Mouse (Mus musculus): ENCODE measurements around the gene Mrpl4.

DNA sequence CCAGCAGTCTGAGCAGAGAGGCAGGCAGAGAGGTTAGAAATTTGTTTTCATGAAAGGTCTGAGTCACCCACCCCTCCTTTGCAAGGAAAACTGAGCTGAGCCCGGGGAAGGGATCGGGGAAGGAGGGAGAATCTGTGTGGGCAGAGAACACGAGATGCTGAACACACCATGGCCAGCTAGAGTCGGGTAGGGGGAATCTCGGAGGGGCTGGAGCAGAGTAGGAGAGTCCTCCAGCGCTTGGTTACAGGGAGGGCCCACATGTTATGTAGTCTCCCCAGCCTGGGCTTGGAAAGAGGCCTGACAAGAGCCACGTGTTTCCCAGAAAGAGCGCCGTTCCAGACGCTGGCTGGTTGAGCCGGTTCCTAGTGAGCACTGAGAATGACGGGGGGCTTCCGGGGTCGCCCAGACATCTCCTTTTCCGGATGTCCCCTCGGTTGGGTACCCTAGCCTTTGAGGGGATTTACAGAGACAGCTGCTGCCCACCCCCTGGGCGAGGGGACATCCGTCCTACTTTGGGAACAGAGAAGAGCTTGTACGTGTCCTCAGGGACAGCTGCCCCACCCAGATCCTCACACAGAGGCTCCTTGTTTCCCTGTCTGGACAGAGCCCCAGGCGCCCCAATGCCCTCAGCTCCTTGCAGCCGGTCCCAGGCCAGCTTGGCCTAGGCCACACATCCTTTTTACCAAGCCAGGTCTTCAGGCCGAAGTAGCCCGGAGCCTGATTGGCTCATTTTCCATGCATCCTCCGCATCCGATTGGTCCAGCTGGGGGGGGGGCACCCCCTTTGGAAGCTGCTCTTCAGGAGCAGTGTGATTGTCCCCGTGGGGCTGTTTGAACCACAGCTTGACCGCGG is 30.2 kb upstream of the Mrpl4 start:
- TF ChIP-seq CTCF (IDR thresholded peaks at IDR 0.05; ENCODE audit: low read depth), result no peak
- TF ChIP-seq EP300 (IDR thresholded peaks at IDR 0.05; ENCODE audit: low read depth), result no peak
